Mouse (Mus musculus): ENCODE data around the gene Kdm4d. TPM values are rescaled to one million over a fixed set of nuclear protein-coding genes. Genes with fewer than 3 reads are reported as not detected.

Kdm4d gene
- total and polyA plus RNA-seq, 2 experiments from 2014 or later, result 1.6 to 2.2 TPM

- 97% methylated on average over 2 of the region's 2 CpGs for WGBS
These were observed 33.4 kb upstream of the Kdm4d start for GRCm38 (mm10) chr9:14533659-14534058.

GRCm38 (mm10) chr9:14532283-14532682, 32.0 kb upstream of the Kdm4d start:
- H3K4me3 ChIP-seq (ENCODE audit: low read depth, low read length), result no peak overlapping the region
- peak; percentile 57 for DNase-seq (ENCODE audit: low spot score)

More at GRCm38 (mm10) chr9:14533659-14534058, 33.4 kb upstream of the Kdm4d start:
- Histone ChIP-seq H3K4me1 (ENCODE audit: insufficient read depth, low read length) (no peaks in the 10 kb centered on the region), H3K36me3 (ENCODE audit: insufficient read depth, low read length) (no peaks in the 10 kb centered on the region), H3K27ac (ENCODE audit: low read depth, low read length) (no peak overlapping the region), H3K4me3 (ENCODE audit: low read depth, low read length) (no peak overlapping the region), H3K9me3 (ENCODE audit: low read length) (no peaks in the 10 kb centered on the region), H3K9ac (replicated peaks; ENCODE audit: low read length, poor library complexity, severe bottlenecking) (no peak overlapping the region), H3K4me2 (ENCODE audit: low read depth, low read length, poor library complexity, severe bottlenecking) (no peak overlapping the region), H3K27me3 (ENCODE audit: insufficient read depth, low read length) (no peaks in the 10 kb centered on the region)
- DNase-seq (ENCODE audit: low spot score) (no peak), ATAC-seq (ENCODE audit: low FRiP score) (no peak)
- no peak for TF ChIP-seq CTCF (IDR thresholded peaks at IDR 0.05)

GRCm38 (mm10) chr9:14530004-14530403, 29.7 kb upstream of the Kdm4d start:
- Histone ChIP-seq H3K4me1 (ENCODE audit: insufficient read depth, low read length) (no peaks in the 10 kb centered on the region), H3K27ac (ENCODE audit: low read depth, low read length) (no peak overlapping the region), H3K27me3 (ENCODE audit: insufficient read depth, low read length) (no peaks in the 10 kb centered on the region), H3K9ac (replicated peaks; ENCODE audit: low read length, poor library complexity, severe bottlenecking) (no peak overlapping the region), H3K9me3 (ENCODE audit: low read length) (no peaks in the 10 kb centered on the region), H3K36me3 (ENCODE audit: insufficient read depth, low read length) (no peaks in the 10 kb centered on the region), H3K4me3 (ENCODE audit: low read depth, low read length) (no peak overlapping the region), H3K4me2 (ENCODE audit: low read depth, low read length, poor library complexity, severe bottlenecking) (no peak overlapping the region)
- no peak for TF ChIP-seq CTCF (IDR thresholded peaks at IDR 0.05)
- ATAC-seq (ENCODE audit: low FRiP score), result no peak
- no peak for DNase-seq (ENCODE audit: low spot score)
- WGBS, result 83% methylated on average over 5 of the region's 5 CpGs

More at GRCm38 (mm10) chr9:14532283-14532682, 32.0 kb upstream of the Kdm4d start:
- no peaks in the 10 kb centered on the region for H3K9me3 ChIP-seq (ENCODE audit: low read length)
- no peak for TF ChIP-seq CTCF (IDR thresholded peaks at IDR 0.05)
- H3K9ac ChIP-seq (replicated peaks; ENCODE audit: low read length, poor library complexity, severe bottlenecking), result no peak overlapping the region
- ATAC-seq (ENCODE audit: low FRiP score), result peak; percentile 89
- H3K4me1 ChIP-seq (ENCODE audit: insufficient read depth, low read length), result no peaks in the 10 kb centered on the region
- H3K27ac ChIP-seq (ENCODE audit: low read depth, low read length), result no peak overlapping the region
- WGBS, result 11% methylated on average over 3 of the region's 3 CpGs
- no peaks in the 10 kb centered on the region for H3K27me3 ChIP-seq (ENCODE audit: insufficient read depth, low read length)
- no peak overlapping the region for H3K4me2 ChIP-seq (ENCODE audit: low read depth, low read length, poor library complexity, severe bottlenecking)
- H3K36me3 ChIP-seq (ENCODE audit: insufficient read depth, low read length), result no peaks in the 10 kb centered on the region

GRCm38 (mm10) chr9:14523408-14524043, 23.2 kb upstream of the Kdm4d start:
- H3K9ac ChIP-seq (replicated peaks; ENCODE audit: low read length, poor library complexity, severe bottlenecking), result no peak overlapping the region
- H3K9me3 ChIP-seq (ENCODE audit: low read length), result no peaks in the 10 kb centered on the region
- no peaks in the 10 kb centered on the region for H3K4me1 ChIP-seq (ENCODE audit: insufficient read depth, low read length)
- 6% methylated on average over 4 of the region's 4 CpGs for WGBS
- H3K36me3 ChIP-seq (ENCODE audit: insufficient read depth, low read length), result no peaks in the 10 kb centered on the region
- H3K27ac ChIP-seq (ENCODE audit: low read depth, low read length), result no peak overlapping the region
- TF ChIP-seq CTCF (IDR thresholded peaks at IDR 0.05), result peak; percentile 90
- H3K4me3 ChIP-seq (ENCODE audit: low read depth, low read length), result no peak overlapping the region
- no peaks in the 10 kb centered on the region for H3K27me3 ChIP-seq (ENCODE audit: insufficient read depth, low read length)
- H3K4me2 ChIP-seq (ENCODE audit: low read depth, low read length, poor library complexity, severe bottlenecking), result no peak overlapping the region
- ATAC-seq (ENCODE audit: low FRiP score) (peak; percentile 85), DNase-seq (ENCODE audit: low spot score) (peak; percentile 80)

- no peak for ATAC-seq (ENCODE audit: low FRiP score)
- no peaks in the 10 kb centered on the region for H3K36me3 ChIP-seq (ENCODE audit: insufficient read depth, low read length)
- no peak overlapping the region for H3K9ac ChIP-seq (replicated peaks; ENCODE audit: low read length, poor library complexity, severe bottlenecking)
These were observed 21.4 kb upstream of the Kdm4d start for GRCm38 (mm10) chr9:14521695-14522094.

GRCm38 (mm10) chr9:14520971-14521670, 20.8 kb upstream of the Kdm4d start:
- ATAC-seq (ENCODE audit: low FRiP score) (no peak), DNase-seq (ENCODE audit: low spot score) (no peak)
- WGBS, result 80% methylated on average over 3 of the region's 3 CpGs
- no peak overlapping the region for H3K27ac ChIP-seq (ENCODE audit: low read depth, low read length)
- no peak overlapping the region for H3K9ac ChIP-seq (replicated peaks; ENCODE audit: low read length, poor library complexity, severe bottlenecking)
- H3K4me1 ChIP-seq (ENCODE audit: insufficient read depth, low read length), result no peaks in the 10 kb centered on the region
- TF ChIP-seq CTCF (IDR thresholded peaks at IDR 0.05), result no peak
- H3K9me3 ChIP-seq (ENCODE audit: low read length), result no peaks in the 10 kb centered on the region
- H3K36me3 ChIP-seq (ENCODE audit: insufficient read depth, low read length), result no peaks in the 10 kb centered on the region
- no peaks in the 10 kb centered on the region for H3K27me3 ChIP-seq (ENCODE audit: insufficient read depth, low read length)
- no peak overlapping the region for H3K4me3 ChIP-seq (ENCODE audit: low read depth, low read length)
- no peak overlapping the region for H3K4me2 ChIP-seq (ENCODE audit: low read depth, low read length, poor library complexity, severe bottlenecking)

More at GRCm38 (mm10) chr9:14521695-14522094, 21.4 kb upstream of the Kdm4d start:
- Histone ChIP-seq H3K4me2 (ENCODE audit: low read depth, low read length, poor library complexity, severe bottlenecking) (no peak overlapping the region), H3K9me3 (ENCODE audit: low read length) (no peaks in the 10 kb centered on the region), H3K4me3 (ENCODE audit: low read depth, low read length) (no peak overlapping the region), H3K27me3 (ENCODE audit: insufficient read depth, low read length) (no peaks in the 10 kb centered on the region), H3K27ac (ENCODE audit: low read depth, low read length) (no peak overlapping the region), H3K4me1 (ENCODE audit: insufficient read depth, low read length) (no peaks in the 10 kb centered on the region)
- TF ChIP-seq CTCF (IDR thresholded peaks at IDR 0.05), result no peak
- 39% methylated on average over 2 of the region's 2 CpGs for WGBS
- DNase-seq (ENCODE audit: low spot score), result no peak

Data from midbrain, postnatal 0 days (tissue).